Mouse (Mus musculus): ENCODE measurements around the gene Sh3pxd2a. TPM values are rescaled to one million over a fixed set of nuclear protein-coding genes. Genes with fewer than 3 reads are reported as not detected.
A peak's percentile ranks its signal among the peaks of the same experiment; 100 is the strongest.

Sh3pxd2a gene
- total RNA-seq, 2 experiments from 2014 or later: 32.8 to 42.6 TPM

DNA sequence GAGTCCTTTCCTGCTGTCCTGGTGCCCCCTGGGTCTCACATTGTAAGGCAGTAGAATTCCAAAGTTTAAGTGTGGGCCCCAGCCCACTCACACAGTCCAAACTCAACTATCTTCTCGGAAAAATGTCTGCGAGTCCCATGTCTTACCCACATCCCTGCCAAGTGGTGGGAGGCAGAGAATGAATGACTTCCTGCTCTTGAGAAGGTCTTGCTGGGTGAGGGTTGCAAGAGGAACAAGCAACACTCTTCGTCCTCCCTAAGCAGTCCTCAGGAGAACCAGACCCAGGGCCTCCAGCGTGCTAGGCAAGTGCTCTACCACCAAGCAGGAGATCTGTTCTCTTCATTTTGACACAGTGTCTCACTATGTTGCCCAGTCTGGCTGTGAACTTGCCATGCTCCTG, 222.0 kb downstream of the Sh3pxd2a start:
- no peak for DNase-seq (ENCODE audit: low spot score)

DNA sequence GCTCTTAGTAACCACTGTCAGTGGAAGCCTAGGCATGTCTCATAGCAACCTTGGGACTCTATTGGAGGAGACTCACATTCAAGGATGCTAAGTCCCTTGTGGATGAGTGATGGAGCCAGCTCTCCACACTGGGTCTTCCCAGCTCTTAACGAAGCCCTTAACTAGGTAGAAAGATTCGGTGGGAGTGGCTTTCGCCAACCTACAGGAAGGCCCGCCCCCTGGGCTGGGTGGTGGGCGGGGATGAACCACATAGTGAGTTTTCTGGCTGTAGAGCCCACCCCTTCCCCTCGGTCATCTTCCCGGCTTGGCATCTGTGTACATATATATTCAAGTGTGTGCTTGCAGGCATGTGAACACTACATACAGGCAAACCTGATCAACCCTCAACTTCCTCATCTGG, 223.2 kb downstream of the Sh3pxd2a start:
- no peak for DNase-seq (ENCODE audit: low spot score)

DNA sequence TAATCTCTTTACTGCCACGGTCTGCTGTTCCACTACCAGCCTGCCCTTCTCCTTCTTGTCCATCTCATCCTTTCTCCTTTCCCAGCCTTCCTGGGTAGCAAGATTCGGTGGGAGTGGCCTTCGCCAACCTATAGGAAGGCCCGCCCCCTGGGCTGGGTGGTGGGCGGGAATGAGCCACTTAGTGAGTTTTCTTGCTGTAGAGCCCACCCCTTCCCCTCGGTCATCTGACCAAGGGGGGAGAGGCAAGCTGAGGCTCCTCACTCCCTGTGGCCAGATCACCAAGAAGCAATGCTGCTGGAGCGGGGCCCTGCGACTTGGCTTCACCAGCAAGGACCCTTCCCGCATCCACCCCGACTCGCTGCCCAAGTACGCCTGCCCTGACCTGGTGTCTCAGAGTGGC, 224.1 kb downstream of the Sh3pxd2a start:
- no peak for DNase-seq (ENCODE audit: low spot score)

DNA sequence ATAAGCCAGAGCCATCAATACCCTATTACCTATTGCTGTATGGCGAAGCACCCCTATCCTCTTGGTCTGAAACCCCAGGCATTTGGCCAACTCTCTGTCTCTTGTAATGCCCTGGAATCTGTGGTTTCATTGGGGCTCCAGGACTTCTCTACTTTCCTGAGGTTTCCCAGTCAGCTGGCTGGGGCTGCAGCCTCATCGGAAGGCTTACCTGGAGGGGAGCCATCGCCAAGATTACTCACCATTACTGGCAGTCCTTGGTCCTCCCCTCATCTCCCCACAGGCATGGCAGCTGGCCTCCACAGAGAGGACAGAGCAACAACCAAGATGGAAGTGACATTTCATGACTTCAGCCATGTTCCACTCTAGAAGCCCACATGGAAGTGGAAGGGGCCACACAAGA, 231.1 kb downstream of the Sh3pxd2a start:
- DNase-seq (ENCODE audit: low spot score): peak; percentile 43

DNA sequence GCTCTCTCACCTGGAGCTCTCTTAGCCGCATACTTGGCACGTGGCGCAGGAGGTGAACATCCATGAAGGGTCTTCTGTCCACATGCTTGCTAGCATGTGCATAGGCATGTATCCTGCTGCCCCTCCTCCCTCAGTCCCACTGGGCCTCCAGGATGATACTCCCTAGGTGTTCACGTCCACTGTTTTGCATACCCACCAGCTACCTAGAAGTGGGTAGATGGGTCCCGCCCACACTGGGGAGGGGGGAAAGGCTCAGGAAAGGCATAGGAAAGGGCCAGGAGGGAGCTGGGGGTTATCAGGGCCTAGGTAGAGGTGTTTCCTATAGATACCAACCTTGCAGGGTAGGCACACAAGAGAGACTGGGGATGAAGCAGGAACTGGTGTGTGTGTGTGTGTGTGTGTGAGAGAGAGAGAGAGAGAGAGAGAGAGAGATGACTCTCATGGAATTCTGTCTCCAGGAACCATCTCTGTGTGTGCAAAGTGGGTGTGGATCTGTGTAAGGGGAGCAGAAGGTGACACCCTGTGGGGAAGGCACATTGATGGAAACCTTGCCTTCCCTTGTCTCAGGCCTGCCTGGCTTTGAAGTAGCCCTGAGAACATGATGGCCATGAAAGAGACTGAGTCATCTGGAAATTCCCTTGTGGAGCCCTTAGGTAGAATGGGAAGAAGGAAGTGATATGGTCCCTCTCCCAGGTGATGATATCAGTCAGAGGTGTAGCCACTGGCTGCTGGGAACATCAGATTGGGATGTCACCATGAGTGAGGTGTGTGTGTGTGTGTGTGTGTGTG, 231.9 kb downstream of the Sh3pxd2a start:
- no peak for DNase-seq (ENCODE audit: low spot score)

DNA sequence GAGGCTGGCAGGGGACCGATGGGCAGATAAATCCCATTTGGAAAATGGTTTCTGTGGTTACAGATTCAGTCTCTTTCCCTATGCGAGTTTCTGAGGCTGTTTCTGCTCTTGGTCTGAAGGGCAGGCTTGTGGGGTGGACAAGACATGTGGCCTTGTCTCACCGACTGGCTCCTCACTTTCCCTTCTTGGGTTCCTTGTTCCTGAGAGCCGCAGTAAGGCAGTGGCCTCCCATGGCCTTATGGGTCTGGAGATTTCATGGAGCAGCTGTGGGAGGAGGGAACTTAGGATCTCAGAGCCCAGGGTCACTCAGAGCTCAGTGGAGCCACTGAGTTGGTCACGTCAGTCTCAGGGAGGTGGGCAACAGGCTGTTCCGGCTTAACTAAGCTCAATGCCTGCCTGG, 232.8 kb downstream of the Sh3pxd2a start:
- peak; percentile 28 for DNase-seq (ENCODE audit: low spot score)

DNA sequence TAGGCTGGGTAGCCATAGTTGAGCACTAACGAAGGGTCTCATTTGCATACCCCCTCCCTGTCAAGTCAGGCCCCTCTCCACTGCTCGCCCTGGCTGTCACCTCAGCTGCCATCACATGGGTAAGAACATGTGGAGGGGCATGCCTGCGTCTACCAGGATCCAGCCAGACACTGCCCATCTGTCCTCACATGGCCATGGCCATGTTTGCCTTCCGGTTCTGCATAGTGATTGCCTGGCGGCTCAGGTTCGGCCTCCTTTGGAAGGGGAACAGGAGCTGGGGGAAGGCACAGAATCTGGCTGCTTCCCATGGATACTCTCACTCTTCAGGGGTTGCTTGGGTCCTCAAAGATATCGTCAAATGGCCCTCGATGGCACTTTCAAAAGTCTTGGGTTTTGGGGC, 233.5 kb downstream of the Sh3pxd2a start:
- DNase-seq (ENCODE audit: low spot score): peak; percentile 71

DNA sequence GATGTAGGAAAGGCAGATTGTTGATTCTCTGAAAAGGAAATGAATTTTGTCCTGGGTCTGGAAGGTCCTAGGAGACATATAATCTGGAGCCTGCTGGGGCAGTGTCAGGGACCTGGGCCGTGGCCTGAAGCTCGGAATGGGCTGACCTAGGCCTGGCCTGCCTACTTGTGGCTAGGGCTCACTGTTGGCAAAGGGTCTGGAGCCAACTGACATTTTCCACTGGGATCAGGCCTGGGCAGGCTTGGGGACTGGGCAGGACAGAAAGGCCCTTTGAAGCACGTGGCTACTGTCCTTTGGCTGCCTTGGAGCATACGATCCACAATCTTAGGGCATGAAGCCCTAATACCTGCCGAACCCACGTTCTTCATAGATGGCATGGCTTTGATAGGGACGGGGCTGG, 234.1 kb downstream of the Sh3pxd2a start:
- DNase-seq (ENCODE audit: low spot score): peak; percentile 85

DNA sequence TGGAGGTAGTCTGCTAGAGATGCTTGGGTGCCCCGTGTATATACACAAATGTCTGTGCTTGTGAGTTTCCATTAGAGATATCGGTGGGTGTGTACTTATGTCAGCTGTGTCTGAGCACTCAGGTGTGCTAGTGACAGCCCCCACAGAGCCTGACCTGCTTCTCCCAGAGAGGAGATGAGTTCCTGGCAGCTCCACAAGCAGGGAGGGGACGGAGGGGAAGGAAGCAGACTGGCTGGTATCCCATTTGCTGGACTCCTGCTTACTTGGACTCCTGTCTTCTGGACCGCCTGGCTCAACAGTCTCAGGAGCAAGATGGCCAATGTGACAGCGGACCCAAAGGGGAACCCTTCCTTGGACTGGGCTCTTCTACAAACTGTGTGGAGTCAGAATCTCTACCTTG, 234.7 kb downstream of the Sh3pxd2a start:
- peak; percentile 84 for DNase-seq (ENCODE audit: low spot score)

DNA sequence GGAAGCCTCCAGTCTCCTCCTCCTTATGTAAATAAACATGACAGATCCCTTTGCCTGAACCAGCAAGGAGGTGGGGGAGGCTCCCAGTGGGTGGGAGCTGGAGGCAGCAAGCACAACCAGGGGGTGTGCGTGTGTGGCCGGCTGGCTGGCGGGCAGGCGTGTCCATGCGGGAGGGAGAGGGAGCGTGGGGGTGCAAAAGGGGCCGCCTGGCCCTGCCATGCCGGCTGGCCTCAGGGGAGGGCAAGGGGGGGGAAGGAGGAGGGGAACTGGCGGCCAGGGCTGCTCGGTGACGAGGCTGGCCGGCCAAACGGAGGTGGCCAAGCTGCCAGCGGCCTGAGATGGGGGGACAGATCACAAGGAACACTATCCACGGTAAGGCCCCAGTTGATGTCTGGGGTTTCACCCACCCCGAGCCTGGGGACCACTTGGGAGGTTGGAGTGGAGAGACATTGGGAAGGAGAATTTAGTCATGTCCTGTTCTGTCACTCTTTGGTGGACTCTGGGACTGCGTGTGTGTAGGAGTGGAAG, 235.4 kb downstream of the Sh3pxd2a start:
- DNase-seq (ENCODE audit: low spot score): peak; percentile 86

DNA sequence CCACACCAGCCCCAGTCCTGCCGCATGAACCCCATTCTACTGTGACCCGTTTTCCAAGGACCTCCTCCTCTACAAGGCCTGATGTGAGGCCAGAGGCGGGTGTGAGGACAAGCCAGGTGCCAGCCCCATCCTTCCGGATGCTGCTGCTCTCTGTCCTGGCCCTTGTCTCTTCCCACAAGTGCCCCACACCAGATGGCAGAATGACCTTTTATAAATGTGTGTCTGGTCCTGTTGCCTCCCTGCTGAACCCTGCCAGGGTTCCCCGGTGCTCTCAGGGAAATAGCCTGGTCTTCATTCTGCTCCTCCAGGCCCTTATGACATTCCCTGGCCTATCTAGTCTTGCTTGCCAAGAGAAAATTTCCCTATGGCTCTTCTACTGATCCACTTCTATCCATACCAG, 238.4 kb downstream of the Sh3pxd2a start:
- no peak for DNase-seq (ENCODE audit: low spot score)

DNA sequence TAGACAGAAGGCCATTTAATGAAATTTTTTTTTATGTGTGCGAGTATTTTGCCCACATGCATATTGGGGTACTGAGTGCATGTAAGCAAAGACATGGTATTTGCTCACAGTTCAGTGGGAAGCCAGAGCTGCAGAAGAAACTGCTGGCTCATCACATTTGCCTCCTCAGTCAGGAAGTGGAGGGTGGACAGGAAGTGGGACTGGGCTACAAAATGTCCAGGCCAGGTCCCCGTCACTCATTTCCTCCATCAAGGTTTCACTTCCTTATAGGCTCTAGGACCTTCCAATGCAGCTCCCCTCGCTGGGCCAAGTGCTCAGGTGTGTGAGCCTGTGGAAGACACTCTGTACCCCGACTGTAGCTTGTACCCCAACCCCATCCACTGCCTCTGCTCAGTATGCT, 239.5 kb downstream of the Sh3pxd2a start:
- DNase-seq (ENCODE audit: low spot score): no peak

DNA sequence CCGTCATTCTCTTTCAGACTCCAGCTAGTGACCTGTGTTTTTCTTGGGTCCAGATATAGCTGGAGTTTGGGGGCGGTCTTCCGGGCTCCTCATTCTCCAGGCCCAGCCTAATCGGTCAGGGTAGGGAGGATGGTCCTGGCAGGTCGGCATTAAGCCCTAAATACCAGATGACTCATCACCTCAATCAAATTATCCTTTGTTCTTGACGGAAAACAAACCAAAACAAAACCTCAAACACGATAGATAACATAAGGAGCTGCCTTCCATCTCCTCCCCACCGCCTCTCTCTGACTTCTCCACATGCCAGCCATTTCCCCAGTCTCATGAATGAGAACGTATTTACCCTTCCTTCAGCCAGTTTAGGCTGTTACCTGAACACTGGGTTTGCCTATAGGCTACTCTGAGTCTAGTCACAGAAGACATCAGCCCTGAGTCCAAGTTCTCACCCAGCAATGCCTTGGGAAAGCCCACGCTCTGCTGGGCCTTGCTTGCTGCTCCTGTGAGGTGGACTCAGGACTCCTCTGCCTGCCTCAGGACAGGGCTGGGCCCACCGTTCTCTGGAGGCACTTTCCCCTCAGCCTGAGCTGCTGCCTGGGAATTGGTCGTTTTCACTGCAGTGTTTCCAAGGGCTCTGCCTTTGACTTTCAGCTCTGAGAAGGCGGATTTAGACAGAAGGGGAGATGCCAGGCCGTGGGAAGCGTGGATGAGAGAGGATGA, 241.2 kb downstream of the Sh3pxd2a start:
- no peak for DNase-seq (ENCODE audit: low spot score)

DNA sequence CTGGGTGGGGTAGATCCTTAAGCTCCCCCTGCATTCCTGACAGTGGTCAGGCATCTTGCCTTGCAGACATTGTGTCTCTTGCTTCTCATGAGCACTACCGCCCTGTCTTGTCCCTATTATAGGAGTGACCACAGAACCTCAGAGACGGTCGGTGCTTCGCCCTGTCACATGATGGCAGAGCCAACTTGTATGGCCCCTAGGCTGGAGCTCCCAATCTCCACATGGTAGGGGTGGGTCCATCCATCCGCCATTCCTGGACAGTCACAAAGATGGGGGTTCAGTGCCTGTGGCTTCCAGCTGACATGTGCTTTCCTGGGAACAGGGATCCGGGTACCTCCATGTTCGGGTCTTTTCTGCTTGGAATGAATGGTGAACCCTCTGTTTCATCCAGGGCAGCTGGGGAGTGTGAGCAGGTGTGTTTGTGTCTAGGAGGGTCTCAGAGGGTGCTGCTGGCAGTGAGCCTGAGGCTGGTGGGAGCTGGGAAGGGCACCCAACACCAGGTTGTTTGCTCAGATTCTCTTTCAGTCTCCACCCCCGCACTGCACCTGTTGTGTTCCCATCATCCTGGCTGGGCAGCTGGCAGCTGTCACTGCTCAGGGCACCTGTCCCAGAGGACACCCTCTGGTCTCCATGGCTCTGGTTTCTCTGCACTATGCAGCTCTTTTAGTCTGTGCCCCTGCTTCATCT, 241.9 kb downstream of the Sh3pxd2a start:
- DNase-seq (ENCODE audit: low spot score): peak; percentile 91

DNA sequence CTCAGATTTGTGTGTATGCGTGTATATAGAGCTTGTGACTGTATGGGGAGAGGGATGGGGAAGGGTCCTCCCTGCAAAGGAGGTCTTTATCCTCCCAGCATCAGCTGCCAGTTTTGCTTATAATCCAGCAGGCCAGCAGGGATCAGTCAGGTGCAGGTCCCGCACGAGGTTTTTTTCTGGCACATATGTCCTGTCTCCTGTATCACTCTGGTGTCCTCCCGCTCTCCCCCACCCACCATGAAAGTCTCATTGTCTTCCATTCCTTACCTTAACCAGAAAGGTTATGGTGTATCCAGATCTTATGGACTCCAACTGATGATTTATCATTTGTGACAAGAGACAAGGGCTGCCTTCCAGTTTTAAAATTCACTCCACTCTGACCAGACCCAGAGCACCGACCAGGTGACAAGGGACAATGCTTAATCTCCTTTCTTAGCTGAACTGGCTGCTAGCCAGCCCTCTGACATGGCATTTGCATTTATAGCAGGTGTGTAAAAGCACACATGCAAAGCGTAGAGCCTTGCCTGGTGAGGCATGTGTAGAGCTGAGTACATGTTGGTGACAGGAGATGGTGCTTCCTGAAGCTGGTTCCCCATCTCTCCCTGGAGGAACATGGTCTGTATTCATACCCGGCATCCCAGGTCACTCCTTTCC, 242.6 kb downstream of the Sh3pxd2a start:
- DNase-seq (ENCODE audit: low spot score): no peak

DNA sequence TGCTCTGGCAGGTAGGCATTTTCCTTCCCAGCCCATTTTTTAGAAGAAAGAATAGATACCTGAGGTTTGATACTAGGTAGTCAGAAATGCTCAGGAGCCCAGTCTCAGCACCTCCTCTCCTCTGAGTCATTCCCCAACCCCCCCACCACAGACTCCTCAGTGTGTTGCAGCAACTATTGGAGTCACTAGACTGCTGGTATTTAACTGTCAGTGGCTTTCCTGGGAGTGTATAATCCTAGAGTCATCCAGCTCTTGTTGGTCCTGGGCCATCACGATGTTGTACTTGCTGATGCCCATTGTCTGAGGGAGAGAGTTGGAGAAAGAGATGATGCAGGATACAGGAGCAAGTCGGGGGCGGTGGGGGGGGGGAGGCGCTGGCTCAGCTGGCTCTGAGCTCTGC, 243.2 kb downstream of the Sh3pxd2a start:
- DNase-seq (ENCODE audit: low spot score): no peak

DNA sequence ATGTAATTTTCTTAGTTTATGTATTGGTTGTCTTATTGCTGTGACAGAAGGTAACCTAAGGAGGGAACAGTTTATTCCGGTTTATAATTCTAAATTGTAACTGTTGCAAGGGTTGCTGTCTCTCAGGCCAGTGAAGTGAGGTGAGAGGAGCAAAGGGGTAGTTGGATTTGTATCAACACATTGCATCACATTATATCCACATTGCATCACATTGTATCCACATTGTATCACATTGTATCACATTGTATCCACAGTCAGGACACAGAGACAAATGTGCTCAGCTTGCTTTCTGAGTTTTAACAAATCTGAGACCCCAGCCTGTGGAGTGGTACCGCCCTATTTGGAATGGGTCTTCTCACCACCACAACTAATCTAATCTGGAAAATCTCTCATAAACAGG, 244.0 kb downstream of the Sh3pxd2a start:
- no peak for DNase-seq (ENCODE audit: low spot score)

DNA sequence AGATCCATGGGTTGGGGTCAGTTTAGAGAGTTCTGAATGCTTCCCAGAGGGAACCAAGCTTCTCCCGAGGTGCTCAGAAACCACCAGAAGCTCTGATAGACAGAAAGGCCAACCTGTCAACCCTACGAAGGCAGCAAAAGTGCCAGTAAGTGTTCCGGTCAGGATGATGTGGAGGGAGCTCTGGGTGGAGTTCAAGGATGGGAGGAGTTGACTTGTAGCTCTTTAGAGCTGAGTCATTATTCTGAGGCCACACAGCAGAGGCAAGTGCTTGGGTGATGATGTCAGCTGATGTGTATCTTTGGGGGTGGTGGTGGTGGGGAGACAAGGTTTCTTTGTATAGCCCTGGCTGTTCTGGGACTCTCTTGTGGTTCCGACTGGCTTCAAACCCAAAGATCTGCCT, 244.6 kb downstream of the Sh3pxd2a start:
- no peak for DNase-seq (ENCODE audit: low spot score)

DNA sequence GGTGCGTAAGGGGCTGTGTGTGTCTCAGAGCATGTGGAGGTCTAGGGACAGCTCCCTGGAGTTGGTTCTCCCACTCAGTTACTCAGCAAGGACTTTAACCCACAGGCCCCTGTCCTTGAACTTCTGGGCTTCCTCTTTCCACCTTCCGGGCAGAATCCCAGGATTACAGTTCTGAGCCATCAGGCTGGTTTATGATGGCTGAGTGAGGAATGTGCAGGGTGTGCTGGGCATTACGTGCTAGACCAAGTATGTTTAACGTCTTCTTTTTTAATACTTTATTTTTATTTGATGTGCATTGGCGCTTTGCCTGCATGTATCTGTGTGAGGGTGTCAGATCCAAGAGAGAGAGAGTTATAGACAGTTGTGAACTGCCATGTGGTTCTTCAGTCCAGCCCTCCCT, 247.4 kb downstream of the Sh3pxd2a start:
- DNase-seq (ENCODE audit: low spot score): peak; percentile 43

DNA sequence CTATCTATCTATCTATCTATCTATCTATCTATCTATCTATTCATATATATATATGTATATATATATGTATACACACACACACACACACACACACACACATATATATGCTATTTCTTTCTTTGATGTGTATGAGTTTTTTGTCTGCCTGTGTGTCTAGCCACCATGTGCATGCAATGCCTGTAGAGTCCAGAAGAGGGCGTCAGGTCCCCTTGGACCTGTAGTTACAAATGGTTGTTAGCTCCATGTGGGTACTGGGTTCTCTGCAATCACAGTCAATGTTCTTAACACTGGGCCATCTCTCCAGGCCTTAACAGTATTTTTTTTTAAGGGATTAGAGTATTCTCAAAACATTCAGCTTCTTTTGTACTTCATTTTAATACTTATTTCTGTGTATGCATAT, 250.7 kb downstream of the Sh3pxd2a start:
- DNase-seq (ENCODE audit: low spot score): no peak

DNA sequence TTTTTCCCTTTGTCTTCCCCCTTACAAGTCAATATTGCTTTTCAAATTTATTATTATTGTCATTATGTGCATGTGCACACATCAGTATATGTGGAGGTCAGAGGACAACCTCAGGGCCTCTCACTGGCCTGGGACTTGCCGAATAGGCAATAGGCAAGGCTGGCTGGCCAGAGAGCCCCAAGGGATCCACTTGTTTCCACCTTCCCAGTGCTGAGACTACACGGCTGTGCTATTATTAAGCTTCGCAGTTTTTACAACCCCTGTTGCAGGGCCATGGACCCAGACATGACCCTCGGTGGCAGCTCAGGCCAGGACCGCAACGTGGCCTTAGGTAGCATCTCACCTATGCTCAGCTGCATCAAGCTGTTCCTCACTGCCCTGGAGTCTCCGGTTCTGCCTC, 251.8 kb downstream of the Sh3pxd2a start:
- no peak for DNase-seq (ENCODE audit: low spot score)

Measured in gastrocnemius, adult 18-20 months (tissue).